8 mouse cellular contexts compared by ENCODE assay signal in genomic region chr5:96209459-96209858, GRCm38 (mm10). TPM values are rescaled to one million over a fixed set of nuclear protein-coding genes. Genes with fewer than 3 reads are reported as not detected.
DNase-seq lines count a peak whose midpoint lies in the region; ATAC-seq and TF ChIP-seq lines count a peak whose summit lies in the region.

TSS of gene Mrpl1 (plus strand) at chr5:96209493.

- WGBS in embryonic facial prominence, embryonic 13.5 days: 2% methylated on average over 17 of the region's 17 CpGs
- 1% methylated on average over 17 of the region's 17 CpGs for WGBS in kidney, embryonic 15.5 days
- 1% methylated on average over 17 of the region's 17 CpGs for WGBS in midbrain, embryonic 16.5 days

- no peak for TF ChIP-seq POLR2A in CH12.LX (IDR thresholded peaks at IDR 0.05; ENCODE audit: low read depth, low read length)

- H3K27ac ChIP-seq in CH12.LX (ENCODE audit: insufficient read depth, low read depth): peak within 1 kb of the TSS; percentile 76
- peak within 1 kb of the TSS; percentile 88 for H3K27ac ChIP-seq in embryonic facial prominence, embryonic 13.5 days
- H3K27ac ChIP-seq in kidney, embryonic 15.5 days: peak within 1 kb of the TSS; percentile 89
- peak within 1 kb of the TSS; percentile 64 for H3K27ac ChIP-seq in midbrain, embryonic 16.5 days (ENCODE audit: low read length)

- no peak for TF ChIP-seq RAD21 in CH12.LX (IDR thresholded peaks at IDR 0.05; ENCODE audit: low read depth, low read length)

- peak within 1 kb of the TSS; percentile 100 for H3K4me2 ChIP-seq in CH12.LX (ENCODE audit: insufficient read depth, low read depth, poor library complexity, severe bottlenecking)
- peak within 1 kb of the TSS; percentile 76 for H3K4me2 ChIP-seq in embryonic facial prominence, embryonic 13.5 days
- peak within 1 kb of the TSS; percentile 74 for H3K4me2 ChIP-seq in kidney, embryonic 15.5 days
- H3K4me2 ChIP-seq in midbrain, embryonic 16.5 days (ENCODE audit: low read length): peak within 1 kb of the TSS; percentile 87

- dilution Hi-C loops in CH12.LX (cut with MboI; ENCODE audit: extremely low pct_ligation_motif_present, extremely low pct_unique_long_range_greater_than_20kb, low sequenced_read_pairs): no loop called here

- ATAC-seq in embryonic facial prominence, embryonic 13.5 days (ENCODE audit: insufficient number of reproducible peaks, insufficient read depth, low FRiP score, low TSS enrichment, low read depth): peak; percentile 63
- peak; percentile 66 for ATAC-seq in kidney, embryonic 15.5 days (replicated peaks; ENCODE audit: low FRiP score)
- peak; percentile 73 for ATAC-seq in midbrain, embryonic 16.5 days

- peaks cover 7 to 19% of the 10 kb centered on the region in 2 experiments for H3K36me3 ChIP-seq in CH12.LX (replicated peaks in 1 of 2; ENCODE audit: control insufficient read depth in 1 of 2, insufficient read depth in 1 of 2, low read length in 1 of 2)
- peaks cover 7% of the 10 kb centered on the region; the same call in 1 of the 2 replicates for H3K36me3 ChIP-seq in embryonic facial prominence, embryonic 13.5 days
- peaks cover 12% of the 10 kb centered on the region for H3K36me3 ChIP-seq in kidney, embryonic 15.5 days
- H3K36me3 ChIP-seq in midbrain, embryonic 16.5 days (ENCODE audit: control insufficient read depth, insufficient read depth, low read length): no peaks in the 10 kb centered on the region

- peak within 1 kb of the TSS; percentile 84 to 99 (median 86) for H3K4me3 ChIP-seq in CH12.LX (replicated peaks in 1 of 3; ENCODE audit: low read depth in 2 of 3, low read length in 2 of 3, poor library complexity in 1 of 3)
- peak within 1 kb of the TSS; percentile 91 for H3K4me3 ChIP-seq in embryonic facial prominence, embryonic 13.5 days
- H3K4me3 ChIP-seq in kidney, embryonic 15.5 days (replicated peaks): peak within 1 kb of the TSS; percentile 75
- H3K4me3 ChIP-seq in midbrain, embryonic 16.5 days (ENCODE audit: low read depth, low read length): peak within 1 kb of the TSS; percentile 53

- peak within 1 kb of the TSS; percentile 88 for H3K9ac ChIP-seq in CH12.LX (ENCODE audit: insufficient read depth, low read depth)
- peak within 1 kb of the TSS; percentile 81 for H3K9ac ChIP-seq in embryonic facial prominence, embryonic 13.5 days
- H3K9ac ChIP-seq in kidney, embryonic 15.5 days: peak within 1 kb of the TSS; percentile 75
- H3K9ac ChIP-seq in midbrain, embryonic 16.5 days (ENCODE audit: low read depth, low read length): peak within 1 kb of the TSS; percentile 75

- peak; percentile 46 for DNase-seq in CH12.LX (ENCODE audit: extremely low read depth)
- peak; percentile 23 to 46 for DNase-seq in adrenal gland, postnatal 36 days
- DNase-seq in heart, adult 8-10 months (ENCODE audit: low spot score): peak; percentile 38
- peak; percentile 58 for DNase-seq in liver
- DNase-seq in testis, postnatal 14 days (ENCODE audit: low spot score): peak; percentile 14

- TF ChIP-seq CTCF in CH12.LX (conservative IDR thresholded peaks at IDR 0.05 in 1 of 2, IDR thresholded peaks at IDR 0.05 in 1 of 2; ENCODE audit: low read depth in 2 of 2, low read length in 2 of 2): no peak

- no peaks in the 10 kb centered on the region for H3K9me3 ChIP-seq in CH12.LX (replicated peaks; ENCODE audit: low read length)
- no peaks in the 10 kb centered on the region for H3K9me3 ChIP-seq in embryonic facial prominence, embryonic 13.5 days
- H3K9me3 ChIP-seq in kidney, embryonic 15.5 days (replicated peaks): no peaks in the 10 kb centered on the region
- no peaks in the 10 kb centered on the region for H3K9me3 ChIP-seq in midbrain, embryonic 16.5 days (replicated peaks; ENCODE audit: control insufficient read depth, low read length, poor library complexity, severe bottlenecking)

- in situ Hi-C loops in CH12.LX (cut with MboI; ENCODE audit: low pct_ligation_motif_present, low pct_unique_long_range_greater_than_20kb, low sequenced_read_pairs): loop anchor here (5.0 kb wide), 1 partner anchor 37 kb away; no protein-coding TSS in a partner anchor

- H3K27me3 ChIP-seq in CH12.LX (replicated peaks): no peaks in the 10 kb centered on the region
- no peaks in the 10 kb centered on the region for H3K27me3 ChIP-seq in embryonic facial prominence, embryonic 13.5 days
- H3K27me3 ChIP-seq in kidney, embryonic 15.5 days: no peaks in the 10 kb centered on the region
- no peaks in the 10 kb centered on the region for H3K27me3 ChIP-seq in midbrain, embryonic 16.5 days (ENCODE audit: control insufficient read depth, insufficient read depth, low read depth, low read length)

- peaks cover 3 to 29% of the 10 kb centered on the region in 2 experiments; a peak in 3 of 4 replicates for H3K4me1 ChIP-seq in CH12.LX (ENCODE audit: control insufficient read depth in 1 of 2, insufficient read depth in 2 of 2)
- H3K4me1 ChIP-seq in embryonic facial prominence, embryonic 13.5 days: peaks cover 22% of the 10 kb centered on the region
- peaks cover 38% of the 10 kb centered on the region for H3K4me1 ChIP-seq in kidney, embryonic 15.5 days
- peaks cover 12% of the 10 kb centered on the region for H3K4me1 ChIP-seq in midbrain, embryonic 16.5 days (ENCODE audit: control insufficient read depth, insufficient read depth, low read length)

- TF ChIP-seq EP300 in CH12.LX (IDR thresholded peaks at IDR 0.05; ENCODE audit: low read length): no peak

- peaks cover 34% of the 10 kb centered on the region for H3K79me2 ChIP-seq in CH12.LX (replicated peaks; ENCODE audit: control insufficient read depth, extremely low read depth, insufficient read depth, poor library complexity, severe bottlenecking)

TF ChIP-seq in CH12.LX, 34 proteins besides CTCF, POLR2A, EP300 and RAD21:
- TF ChIP-seq HCFC1 (IDR thresholded peaks at IDR 0.05; ENCODE audit: low read depth, low read length) (no peak), ZC3H11A (IDR thresholded peaks at IDR 0.05; ENCODE audit: low read depth, low read length) (no peak), MEF2A (IDR thresholded peaks at IDR 0.05; ENCODE audit: borderline replicate concordance, low read depth, low read length) (no peak), IRF4 (IDR thresholded peaks at IDR 0.05; ENCODE audit: low read depth, low read length) (no peak), MXI1 (IDR thresholded peaks at IDR 0.05; ENCODE audit: low read depth, low read length) (no peak), JUN (IDR thresholded peaks at IDR 0.05; ENCODE audit: insufficient read depth, low read depth, low read length) (no peak), ELF1 (IDR thresholded peaks at IDR 0.05; ENCODE audit: low read depth, low read length) (no peak), JUND (conservative IDR thresholded peaks at IDR 0.05; ENCODE audit: low read depth, low read length) (no peak), NRF1 (IDR thresholded peaks at IDR 0.05; ENCODE audit: low read depth, low read length) (no peak), ZNF384 (IDR thresholded peaks at IDR 0.05; ENCODE audit: low read depth, low read length) (no peak), SIN3A (IDR thresholded peaks at IDR 0.05; ENCODE audit: low read length) (no peak), MAFK (IDR thresholded peaks at IDR 0.05; ENCODE audit: insufficient replicate concordance, low read length) (no peak), ZMIZ1 (IDR thresholded peaks at IDR 0.05; ENCODE audit: low read depth, low read length) (no peak), NELFE (IDR thresholded peaks at IDR 0.05; ENCODE audit: low read depth, low read length) (no peak)
TF ChIP-seq in CH12.LX: peak in this region for 0.

RNA-seq across cellular contexts. Expression of gene Mrpl1, which starts in this region (rescaled TPM):
- total RNA-seq in CH12.LX (2012; rRNA removed) (31.3 and 36.8 TPM in 2 replicates), CH12.LX (2014; rRNA removed) (77.6 and 82.2 TPM in 2 replicates)
- polyA plus RNA-seq in CH12.LX (2012; ENCODE audit: insufficient read length, low read depth): 44.2 and 53.7 TPM in 2 replicates
- total RNA-seq in adrenal gland, postnatal 36 days (2021): 10 to 100 TPM; 21.1 to 22.8 TPM
- 19.5 and 21.5 TPM in 2 replicates for polyA plus RNA-seq in embryonic facial prominence, embryonic 13.5 days (2015; fragmentation: Nextera tagmentation; extraction: Ambion mirVana)
- 10 to 100 TPM; 25.4 to 32.5 (median 30.0) TPM for total RNA-seq in heart, adult 8-10 months (2022)
- polyA plus RNA-seq in kidney, embryonic 15.5 days (2015; fragmentation: Nextera tagmentation; extraction: Ambion mirVana): 24.0 and 26.2 TPM in 2 replicates
- polyA plus RNA-seq in midbrain, embryonic 16.5 days (2015; fragmentation: Nextera tagmentation; extraction: Ambion mirVana): 15.2 and 16.5 TPM in 2 replicates

Comparison
In these comparisons a context has a peak if more than half of its experiments do, and no peak if none do; other contexts are left out.
1. Peak in every context shown above with its lines: DNase-seq, ATAC-seq, H3K4me3 ChIP-seq and H3K27ac ChIP-seq.